Mouse (Mus musculus) right cerebral cortex, adult 2 months (tissue): ENCODE measurements around the gene Ccdc78.
A peak's percentile ranks its signal among the peaks of the same experiment; 100 is the strongest.
"Not testable (repeated sequence)": the region's sequence is repeated elsewhere in the genome, so short reads cannot be mapped to it uniquely, and the experiment has no call there.

Source experiments
- DNase-seq, 2 experiments: peaks; one replicate each; pipeline ENCODE4 v3.0.0; 2021 to 2022; ENCODE audit warnings: low spot score in 2 of 2

The Ccdc78 gene

DNA sequence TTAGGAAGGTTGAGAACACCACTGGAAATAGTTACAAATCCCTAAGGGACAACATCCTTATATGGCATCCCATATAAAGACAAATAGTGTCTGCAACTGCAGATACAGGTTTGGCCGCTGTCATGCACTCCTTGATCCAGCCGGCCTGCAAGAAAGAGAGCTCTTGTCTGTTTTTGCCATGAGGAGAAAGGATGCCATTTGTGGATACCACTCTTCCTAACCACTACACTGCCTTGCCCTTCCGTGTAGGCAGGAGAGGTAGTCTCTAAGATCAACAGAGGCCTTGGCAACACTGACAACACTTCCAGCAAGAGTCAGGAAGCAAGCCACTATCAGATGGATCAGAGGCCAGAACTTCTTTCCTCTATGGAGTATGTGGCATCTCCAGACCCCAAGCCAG is at the start of gene Ccdc78:
TSS of gene Ccdc78 (plus strand) at position 301 of the 400 bp plus-strand sequence.
- no peak for DNase-seq

- no peak for DNase-seq
Observed at GRCm38 (mm10) chr17:25738861-25739260, 47.5 kb upstream of the Ccdc78 start.

DNA sequence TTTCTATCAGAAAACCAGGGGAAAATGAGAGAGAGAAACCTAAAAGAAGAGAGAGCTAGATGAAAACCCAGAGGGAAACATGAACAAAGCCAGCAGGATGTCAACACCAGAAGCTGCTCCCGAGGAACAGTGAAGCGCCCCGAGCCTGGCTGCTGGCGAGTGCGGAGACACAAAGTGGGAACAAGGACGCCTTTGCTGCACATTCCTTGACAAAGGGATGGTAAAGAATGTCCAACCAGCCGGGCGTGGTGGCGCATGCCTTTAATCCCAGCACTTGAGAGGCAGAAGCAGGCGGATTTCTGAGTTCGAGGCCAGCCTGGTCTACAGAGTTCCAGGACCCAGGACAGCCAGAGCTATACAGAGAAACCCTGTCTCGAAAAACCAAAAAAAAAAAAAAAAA is 44.9 kb upstream of the Ccdc78 start:
- not testable (repeated sequence) for DNase-seq

GRCm38 (mm10) chr17:25743831-25744230 is 42.5 kb upstream of the Ccdc78 start:
- no peak for DNase-seq

DNA sequence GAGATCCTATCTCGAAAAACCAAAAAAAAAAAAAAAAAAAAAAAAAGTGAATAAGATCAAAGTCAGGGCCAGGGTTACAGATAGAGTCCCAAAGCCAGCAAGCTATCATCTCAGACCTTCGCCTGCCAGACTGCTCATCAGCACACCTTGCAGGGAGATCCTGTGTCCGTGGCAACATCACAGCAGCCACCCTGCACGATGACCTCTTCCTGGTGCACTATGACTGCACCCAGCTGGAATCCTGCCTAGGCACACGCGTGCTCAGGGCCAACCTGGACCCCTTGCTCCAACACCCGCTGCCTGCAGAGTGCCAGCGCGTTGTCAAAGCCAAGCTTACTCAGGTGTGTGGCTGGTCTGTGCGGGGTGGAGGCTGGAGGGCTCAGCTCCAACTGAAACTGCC is 42.1 kb upstream of the Ccdc78 start:
- no peak for DNase-seq

DNA sequence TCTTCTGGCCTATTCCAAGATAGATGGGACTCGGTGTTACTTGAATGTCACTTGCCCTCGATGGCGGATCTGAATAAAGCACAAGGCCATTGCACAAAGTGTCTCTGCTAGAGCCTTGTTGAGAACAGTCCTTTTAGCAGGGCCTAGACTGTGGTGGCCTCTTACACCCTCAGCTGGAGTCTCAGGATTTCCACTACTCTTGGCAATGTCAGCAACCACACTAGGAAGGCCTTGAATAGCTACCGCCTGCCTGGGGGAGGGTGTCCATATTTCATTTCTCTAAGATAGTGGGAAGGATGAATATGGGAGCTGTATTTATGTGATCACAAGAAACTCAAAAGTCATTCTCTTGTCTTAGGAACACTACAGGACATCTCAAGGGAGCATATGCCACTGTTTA is 38.1 kb upstream of the Ccdc78 start:
- no peak for DNase-seq

DNA sequence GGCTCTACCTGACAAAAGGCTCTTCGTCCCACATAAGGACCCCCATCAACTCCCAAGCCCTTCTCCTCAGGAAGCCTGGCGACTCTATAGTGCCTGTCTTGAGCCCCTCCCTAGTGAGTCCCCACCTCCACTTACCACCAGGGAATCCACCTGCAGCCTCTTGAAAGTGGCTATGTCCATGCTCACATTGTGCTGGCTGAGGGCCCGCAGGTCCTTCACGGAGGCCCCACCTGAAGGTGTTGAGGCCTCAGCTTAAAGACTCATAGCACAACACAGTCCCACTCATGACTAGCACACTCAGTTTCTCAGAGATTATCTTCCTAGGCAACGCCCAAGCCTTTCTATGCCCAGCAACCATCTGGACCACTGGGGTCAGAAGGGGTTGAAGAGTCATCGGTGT is 37.1 kb upstream of the Ccdc78 start:
- no peak for DNase-seq

GRCm38 (mm10) chr17:25751446-25751845 is 34.9 kb upstream of the Ccdc78 start:
- DNase-seq: peak in 1 of 2 experiments; percentile 39

- DNase-seq: no peak
Observed at GRCm38 (mm10) chr17:25754241-25754640, 32.1 kb upstream of the Ccdc78 start, which contains the start of gene Msln. Gene Msln (minus strand): TSS chr17:25754378.

- no peak for DNase-seq
Observed at GRCm38 (mm10) chr17:25755086-25755485, 31.3 kb upstream of the Ccdc78 start.

- DNase-seq: no peak
Observed at GRCm38 (mm10) chr17:25755627-25756377, 30.6 kb upstream of the Ccdc78 start.

- DNase-seq: no peak
Observed at GRCm38 (mm10) chr17:25756378-25757242, 29.8 kb upstream of the Ccdc78 start.

DNA sequence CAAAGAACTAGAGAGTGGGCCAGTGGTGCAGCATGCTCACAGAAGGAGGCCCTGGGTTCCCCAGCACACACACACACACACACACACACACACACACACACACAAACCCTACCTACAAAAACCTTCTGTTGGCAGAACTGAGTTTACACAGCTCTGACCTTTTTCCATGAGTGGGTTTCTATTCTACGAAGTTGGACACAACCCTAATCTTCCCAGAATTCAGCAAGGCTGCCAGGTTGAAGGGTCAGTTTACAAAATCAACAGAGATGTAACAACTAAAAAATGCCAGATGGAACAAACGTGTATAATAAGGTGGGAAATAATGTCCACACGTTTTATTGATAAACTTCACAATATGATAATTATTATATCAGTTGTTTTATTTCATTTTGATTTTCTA is 28.7 kb upstream of the Ccdc78 start:
- DNase-seq: no peak

GRCm38 (mm10) chr17:25760148-25760547 is 26.2 kb upstream of the Ccdc78 start:
- no peak for DNase-seq

DNA sequence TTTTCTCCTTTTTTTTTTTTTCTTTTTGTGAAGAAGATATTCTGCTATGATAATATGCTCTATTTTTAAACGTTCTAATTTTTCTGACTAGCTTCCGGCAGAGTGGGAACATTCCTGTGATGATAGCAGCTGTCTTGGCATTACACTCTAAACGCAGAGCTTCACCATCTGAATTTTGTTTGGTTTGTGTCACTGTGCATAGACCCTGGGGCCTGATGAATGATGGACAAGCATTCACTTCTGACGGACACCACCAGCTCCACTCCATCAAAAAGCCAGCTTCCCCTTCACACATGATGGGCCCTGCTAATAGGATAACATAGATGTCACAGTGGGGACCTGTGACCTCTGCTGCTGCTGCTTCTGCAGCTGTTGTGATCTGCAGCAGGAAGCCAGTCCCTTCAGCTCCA is 24.8 kb upstream of the Ccdc78 start:
- DNase-seq: peak; percentile 51 to 57

DNA sequence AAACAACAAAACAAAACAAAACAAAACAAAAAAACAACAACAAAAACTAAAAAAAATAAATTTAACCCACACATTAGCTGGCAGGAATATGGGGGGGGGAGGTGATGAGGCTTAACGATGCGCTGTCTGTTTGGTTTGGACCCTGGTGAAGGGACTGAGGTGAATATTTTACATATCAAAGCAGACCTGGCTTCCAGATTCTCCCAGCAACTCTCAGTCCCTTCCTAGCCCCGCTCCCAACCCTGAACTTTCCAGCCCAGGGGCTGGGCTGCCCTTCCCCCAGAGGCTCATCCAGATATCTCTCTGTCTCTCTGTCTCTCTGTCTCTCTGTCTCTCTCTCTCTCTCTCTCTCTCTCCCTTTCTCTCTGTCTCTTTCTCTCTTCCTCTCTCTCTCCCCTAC is 23.8 kb upstream of the Ccdc78 start:
- DNase-seq: no peak

DNA sequence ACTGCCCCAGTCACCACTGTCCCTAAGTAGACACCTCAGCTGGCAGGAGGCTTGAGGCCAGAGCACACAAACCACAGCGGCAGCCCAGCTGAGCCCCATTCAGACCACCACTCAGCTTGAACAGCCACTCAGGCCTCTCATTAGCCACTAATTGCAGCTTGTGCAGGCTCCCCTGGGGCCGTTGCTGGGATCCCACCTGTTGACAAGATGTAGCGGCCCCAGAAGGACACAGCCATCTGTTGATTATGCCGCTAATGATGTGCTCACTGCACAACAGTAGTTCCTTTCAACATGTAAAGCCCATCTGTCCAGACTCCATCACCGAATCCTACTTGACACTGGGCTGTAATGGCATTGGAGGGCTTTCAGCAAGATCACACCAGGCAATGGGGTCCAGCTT is 20.5 kb upstream of the Ccdc78 start:
- no peak for DNase-seq

DNA sequence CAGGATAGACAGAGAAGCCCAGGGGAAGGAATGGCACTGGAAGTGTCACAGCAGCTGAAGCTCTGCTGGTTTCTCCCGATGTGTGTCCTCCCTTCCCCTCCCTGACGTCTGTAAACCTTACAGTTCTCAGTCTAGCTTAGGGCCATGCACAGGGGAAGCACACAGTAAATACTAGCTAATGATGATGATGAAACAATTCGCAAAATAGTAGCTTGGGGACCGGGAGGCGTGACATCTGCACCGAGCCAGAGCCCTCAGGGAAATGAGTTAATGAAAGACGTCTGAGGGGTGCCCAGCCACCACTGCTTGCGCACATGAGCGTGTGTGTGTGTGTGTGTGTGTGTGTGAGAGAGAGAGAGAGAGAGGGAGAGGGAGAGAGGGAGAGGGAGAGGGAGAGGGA is 17.0 kb upstream of the Ccdc78 start:
- no peak for DNase-seq

- DNase-seq: peak; percentile 98 to 100
Observed at GRCm38 (mm10) chr17:25773549-25774120, 12.7 kb upstream of the Ccdc78 start, which contains the start of gene Narfl. Gene Narfl (plus strand): TSS chr17:25773776.

- DNase-seq: no peak
Observed at GRCm38 (mm10) chr17:25775318-25776062, 10.9 kb upstream of the Ccdc78 start.

DNA sequence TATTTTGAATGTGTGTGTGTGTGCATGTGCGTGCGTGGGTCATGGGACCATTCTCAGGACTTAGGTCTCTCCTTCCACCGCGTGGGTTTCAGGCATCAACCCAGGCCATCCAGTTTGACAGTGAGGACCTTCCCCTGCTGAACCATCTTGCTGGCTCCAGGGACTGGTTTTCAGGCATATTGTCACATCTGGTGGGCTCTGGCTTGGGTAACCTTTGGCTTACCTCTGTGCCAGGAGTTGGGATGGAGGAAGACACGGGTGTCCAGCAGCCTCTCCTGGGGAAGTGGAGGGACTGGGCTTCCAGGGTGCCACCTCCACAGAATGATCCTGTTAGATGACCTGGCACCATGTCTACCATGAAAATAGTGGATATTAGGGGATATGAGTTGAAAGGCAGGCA is 8.4 kb upstream of the Ccdc78 start:
- DNase-seq: no peak

GRCm38 (mm10) chr17:25781339-25781738 is 5.0 kb upstream of the Ccdc78 start:
- DNase-seq: no peak
